Mouse (Mus musculus) thymus, postnatal 36 days (tissue): ENCODE measurements around the gene Tnpo3.

Source experiments
- DNase-seq, 2 experiments: peaks; one replicate each; pipeline ENCODE4 v3.0.0; 2022; ENCODE audit warnings: mixed read lengths in 2 of 2

Tnpo3 gene

DNA sequence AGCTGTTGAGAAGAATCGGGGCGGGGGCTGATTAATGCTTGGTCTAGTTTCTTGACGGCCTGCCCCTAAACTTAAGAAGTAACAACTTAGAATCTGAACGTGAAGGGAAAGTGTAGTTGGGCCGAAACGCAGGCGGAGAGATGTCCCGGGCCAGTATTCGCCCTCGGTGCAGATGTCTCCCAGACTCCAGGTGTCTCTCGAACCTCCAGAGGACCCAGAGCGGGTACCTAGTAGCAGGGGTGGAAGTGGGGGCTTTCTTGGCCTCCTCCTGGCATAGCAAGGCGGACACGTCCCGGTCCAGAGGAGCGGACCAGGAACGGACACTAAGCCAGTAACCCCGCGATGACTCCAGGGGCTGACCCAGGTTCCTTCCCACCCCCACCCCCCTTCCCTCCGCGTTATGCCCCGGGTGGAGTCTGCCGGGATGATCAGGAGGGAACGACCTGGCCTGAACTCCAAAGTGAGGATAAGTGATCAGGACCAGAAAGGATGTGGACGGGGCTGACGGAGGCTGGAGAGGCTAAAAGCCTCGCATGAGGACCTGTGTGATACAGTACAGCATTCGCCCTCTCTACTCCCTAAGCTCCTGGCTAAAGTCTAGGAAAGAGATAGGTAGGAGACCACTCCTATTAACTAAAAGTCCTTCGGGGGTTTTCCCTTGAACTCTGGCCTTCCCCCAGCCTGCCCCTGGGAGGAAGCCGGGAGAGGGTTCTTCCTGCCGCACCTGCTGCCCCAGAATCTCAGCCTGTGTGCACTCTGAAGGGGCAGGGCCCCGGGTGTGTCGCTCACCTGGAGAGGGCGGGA lies 82.1 kb downstream of the Tnpo3 start:
- DNase-seq: no peak

DNA sequence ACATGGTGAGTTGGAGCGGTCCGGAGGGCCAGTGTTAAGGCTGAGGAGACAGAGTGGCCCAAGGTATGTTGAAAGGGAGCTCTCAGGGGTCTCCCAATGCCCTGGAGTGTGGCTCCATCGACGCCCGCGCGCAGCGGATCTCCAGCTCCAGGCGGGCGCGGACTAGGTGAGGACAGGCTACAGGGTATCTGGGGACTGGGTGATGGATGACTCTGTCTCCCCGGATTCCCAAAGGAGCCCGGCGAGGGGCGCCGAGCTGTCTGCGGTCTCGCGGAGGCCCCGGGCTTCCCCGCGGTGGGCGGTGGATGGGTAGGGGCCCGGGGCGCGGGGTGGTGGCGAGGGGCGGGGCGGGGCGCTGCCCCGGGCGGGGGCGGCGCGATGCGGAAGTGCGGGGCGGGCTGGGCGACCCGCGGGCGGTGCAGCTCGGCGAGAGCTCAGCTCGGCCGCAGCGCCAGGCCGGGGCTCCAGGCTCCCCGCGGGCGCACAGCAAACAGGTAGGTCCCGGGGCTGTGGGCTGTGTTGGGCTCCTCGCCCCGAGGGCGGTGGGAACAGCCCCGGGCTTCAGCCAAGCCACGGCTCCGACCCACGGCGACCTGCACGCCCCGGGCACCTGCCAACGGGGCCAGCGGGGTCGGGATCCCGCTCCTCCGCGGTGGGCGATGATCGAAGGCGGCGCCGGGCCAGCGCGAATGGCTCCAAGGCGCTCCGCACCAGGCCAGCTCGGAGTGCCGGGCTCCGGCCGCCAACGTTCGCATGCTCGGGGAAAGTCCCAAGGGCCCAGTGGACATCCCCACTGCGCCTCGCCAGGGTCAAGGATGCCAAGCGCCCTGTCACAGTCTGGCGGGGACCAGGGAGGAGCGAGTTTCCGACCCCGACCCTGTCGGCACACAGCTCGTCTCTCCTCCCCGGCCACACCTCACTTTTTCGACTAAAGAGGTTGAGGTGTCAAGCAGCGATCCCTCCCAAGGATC lies 83.1 kb downstream of the Tnpo3 start, which contains the start of gene Irf5:
Gene Irf5, plus strand, starts transcription at position 345 of the 971 bp plus-strand sequence.
- DNase-seq: peak; percentile 44 to 51

DNA sequence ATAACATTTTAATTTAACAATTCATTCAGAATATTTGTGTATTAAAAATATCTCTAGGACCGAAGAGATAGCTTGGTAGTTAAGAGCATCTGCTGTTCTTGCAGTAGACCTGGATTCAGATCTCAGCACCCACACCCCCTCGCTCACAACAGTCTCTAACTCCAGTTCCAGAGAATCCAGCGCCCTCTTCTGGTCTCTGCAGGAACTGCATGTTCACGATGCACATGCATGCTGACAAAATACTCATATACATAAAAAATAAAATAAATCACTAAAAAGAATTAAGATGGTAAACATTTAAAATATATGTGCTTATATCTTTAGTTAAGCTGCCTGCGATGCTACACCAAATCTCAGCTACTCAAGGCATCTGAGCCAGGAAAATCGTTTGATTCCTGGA lies 84.4 kb downstream of the Tnpo3 start:
- peak in 1 of 2 experiments; percentile 27 for DNase-seq

DNA sequence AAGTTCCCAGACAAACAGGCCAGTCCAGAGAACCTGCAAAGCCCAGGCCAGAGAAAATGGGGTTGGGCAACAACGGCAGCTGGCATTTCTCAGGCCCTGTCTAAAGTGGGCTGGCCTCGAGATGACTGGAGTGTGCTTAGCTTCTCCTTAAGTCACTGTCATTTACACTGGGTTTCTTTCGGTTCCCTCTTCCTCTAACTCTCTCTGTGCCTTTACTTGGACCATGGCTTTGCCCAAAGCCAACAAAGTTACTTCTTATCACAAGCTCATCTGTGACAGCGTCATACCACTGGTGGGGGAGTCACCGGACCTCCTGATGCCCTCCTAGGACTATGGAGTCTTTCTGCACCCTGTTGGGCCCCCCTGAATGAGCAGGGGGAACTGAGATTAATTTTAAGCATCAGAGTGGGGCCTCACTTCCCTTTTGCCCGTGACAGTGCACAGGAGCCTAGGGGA lies 85.6 kb downstream of the Tnpo3 start:
- no peak for DNase-seq

DNA sequence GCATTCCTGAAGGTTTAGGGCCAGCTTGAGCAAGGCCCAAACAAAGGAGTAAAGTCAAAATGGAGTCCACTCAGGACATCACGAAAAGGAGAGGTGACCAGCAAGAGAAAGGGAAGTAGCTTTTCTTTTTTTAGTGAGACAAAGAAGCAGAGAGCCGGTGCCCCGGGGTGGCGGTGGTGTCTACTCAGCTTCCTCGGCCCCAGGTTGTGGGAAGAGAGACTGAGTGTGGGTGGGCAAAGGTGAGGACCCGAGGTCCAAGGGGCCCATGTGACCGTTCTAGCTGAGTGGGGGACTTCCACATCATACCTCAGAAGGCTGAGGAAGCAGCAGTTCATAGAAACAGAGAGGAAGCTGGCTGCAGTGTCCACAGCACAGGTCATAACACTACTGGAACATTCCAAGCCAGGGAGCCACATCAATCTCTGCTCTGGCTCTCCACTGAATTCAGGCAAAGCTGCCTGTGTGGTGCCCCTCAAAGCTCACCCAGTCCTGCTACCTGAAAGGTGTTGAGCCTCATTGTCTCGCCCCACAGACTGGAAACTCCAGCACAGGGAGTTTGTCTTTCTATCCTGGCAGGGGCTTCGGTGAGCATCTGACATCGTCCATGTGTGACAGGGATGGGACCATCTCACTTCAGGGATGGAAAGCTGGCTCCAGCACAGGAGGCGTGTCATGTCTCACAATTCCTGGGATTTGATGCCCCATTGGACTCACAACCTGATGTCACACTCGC lies 86.2 kb downstream of the Tnpo3 start:
- DNase-seq: no peak

- DNase-seq: no peak
Observed at GRCm38 (mm10) chr6:29522626-29523300, 86.9 kb downstream of the Tnpo3 start.

DNA sequence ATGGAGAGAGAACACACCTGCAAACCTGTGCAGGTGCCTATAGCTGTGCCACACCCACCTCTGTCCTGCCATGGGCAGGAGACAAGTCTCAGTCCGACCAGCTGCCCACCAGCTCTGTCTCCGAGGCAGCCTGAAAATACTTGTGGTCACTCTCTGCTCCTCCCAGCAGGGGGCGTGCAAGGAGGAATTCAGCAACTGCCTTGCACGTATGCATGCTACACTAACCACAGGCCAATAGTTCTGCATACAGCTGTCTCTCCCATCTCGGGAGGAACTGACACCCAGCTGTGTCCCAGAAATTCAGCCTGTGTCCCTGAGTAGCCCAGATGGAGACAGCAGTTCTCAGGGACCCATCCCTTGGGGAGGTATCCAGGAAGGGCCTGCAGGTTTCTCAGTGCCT lies 92.5 kb downstream of the Tnpo3 start:
- DNase-seq: peak; percentile 64 to 67

DNA sequence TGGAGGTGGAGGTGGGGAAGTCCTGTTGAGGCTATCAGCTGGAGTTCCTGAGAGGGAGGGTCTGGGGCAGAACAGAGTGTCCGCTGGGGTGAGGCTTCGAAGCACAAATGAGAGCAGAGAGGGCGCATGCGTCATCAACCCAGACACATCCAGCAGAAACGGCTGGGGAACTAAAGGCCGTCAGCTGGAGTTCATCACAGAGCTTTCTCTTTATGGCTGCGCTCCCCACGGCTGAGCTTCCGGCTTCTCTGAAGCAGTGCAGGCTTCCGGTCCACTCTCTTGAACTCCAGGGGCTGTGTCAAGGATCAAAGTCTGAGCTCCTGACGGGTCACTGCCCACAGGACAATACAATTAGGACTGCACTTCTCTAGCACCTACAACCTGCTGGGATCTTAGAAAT lies 96.4 kb downstream of the Tnpo3 start:
- peak in 1 of 2 experiments; percentile 34 for DNase-seq

DNA sequence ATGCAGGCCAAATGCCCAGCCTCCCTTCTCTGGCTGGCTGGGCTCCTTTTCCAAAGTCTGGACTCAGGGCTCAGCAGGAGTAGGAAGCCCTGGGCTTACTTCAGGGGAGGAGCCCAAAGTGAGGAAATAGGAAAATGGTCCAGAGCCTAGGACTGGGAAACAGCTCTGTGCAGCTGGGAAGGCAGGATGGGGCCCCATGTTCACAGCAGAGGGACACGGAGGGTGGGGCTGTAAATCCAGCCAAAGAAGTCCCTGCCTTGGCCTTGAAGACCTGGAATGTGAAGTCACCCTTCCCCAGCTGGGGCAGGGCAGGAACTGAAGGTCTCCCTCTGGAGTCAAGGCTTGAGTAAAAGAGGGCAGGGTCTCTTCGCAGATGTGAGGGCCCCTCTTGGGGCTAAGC lies 100.6 kb downstream of the Tnpo3 start:
- DNase-seq: no peak

DNA sequence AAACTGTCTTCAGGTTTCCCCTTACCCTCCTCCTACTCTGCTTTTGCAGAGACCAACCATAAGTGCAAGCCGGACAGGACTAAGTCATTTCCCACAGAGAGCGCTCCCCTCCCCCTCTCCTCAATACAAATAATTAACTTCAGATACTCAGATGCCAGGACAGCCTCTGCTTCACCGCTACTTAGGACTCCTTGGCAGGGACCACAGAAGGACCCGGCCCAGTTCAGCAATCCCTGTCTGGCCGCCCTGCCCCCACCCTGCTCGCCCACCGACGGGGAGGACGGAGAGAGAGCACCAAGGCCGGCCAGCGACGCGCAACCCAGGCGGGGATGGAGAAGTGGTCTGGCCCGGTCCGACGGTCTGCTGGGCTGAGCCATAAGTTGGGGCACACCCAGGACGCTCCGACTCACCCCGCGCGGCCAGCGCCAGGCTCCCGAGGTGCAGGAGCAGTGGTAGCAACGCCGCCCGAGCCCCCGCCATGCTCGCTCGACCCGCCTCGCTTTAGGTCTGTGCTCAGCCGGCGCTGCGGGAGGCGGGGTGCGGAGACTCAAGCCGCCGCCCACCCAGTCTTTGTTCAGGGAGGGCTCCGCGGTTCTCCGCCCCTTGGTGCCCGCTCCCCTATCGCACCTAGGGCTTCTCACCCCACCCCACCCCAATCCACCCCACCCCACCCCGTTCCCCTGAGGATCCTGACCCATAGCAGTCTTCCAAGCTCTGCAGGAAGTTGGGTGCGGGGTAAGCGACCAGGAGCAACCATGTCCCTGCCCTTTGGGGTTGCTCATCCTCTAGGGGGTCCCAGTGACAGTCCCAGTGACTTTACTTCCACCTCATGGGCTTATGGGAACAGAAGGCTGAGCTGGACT lies 102.0 kb downstream of the Tnpo3 start, which contains the start of gene Kcp:
Gene Kcp, minus strand, starts transcription at position 506 of the 863 bp plus-strand sequence.
- DNase-seq: no peak

- DNase-seq: no peak
Observed at GRCm38 (mm10) chr6:29506834-29507233, 102.9 kb downstream of the Tnpo3 start.

DNA sequence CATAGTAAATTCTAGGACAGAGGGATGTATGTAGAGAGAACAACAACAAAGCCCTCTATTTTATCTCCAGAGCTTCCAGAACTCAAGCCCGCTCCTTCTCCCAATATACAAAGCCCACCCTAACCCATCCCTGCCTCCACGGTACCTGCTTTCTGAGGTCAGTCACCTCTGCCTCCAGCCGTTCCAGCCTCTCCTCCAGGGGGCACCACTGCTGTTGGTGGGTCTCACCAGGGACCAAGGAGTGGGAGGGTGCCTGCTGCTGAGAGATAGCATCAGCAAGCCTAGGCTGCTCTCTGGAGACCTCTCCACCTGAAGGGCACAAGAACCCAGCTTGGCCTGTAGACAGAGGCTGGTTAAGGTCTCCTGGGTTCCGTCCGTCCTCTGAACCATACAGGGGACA lies 104.2 kb downstream of the Tnpo3 start:
- peak in 1 of 2 experiments; percentile 13 for DNase-seq

DNA sequence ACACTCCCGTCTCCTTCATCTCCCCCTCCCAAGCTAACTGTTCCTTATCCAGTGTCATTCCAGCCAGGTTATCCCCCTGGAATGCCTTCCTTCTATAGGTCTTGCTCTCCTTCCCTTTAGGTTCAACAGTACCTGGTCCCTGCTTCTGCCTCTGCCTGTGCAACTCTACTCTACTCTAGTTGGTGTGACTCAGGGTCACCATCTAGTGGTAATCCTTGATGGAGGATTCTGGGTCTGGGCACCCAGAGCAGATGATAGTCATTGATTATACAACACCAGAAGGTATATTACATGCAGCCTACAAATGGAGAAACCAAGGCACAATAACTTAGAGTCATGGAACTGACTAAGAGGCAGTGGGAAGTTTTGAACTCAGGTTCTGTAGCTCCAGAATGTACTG lies 108.1 kb downstream of the Tnpo3 start:
- no peak for DNase-seq

DNA sequence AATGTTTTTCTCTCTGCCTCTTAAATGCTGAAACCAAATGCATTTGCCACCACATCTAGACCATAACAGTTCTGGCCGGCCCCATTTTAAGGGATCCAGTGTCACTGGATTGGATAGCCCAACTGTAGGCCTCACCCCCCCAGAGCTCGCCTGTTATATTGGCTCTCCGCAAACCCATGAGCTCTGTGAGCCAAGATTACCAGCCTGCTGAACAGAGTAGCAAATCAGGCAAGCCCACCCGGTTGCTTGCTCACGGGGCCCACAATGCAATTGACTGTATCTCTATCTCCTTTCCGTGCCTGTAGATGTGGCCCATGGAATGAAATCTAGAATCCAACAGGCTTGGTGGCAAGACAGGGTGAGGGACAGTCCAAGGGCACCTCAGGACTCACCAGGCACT lies 108.9 kb downstream of the Tnpo3 start:
- DNase-seq: no peak

- no peak for DNase-seq
Observed at GRCm38 (mm10) chr6:29500177-29500576, 109.5 kb downstream of the Tnpo3 start.

GRCm38 (mm10) chr6:29497791-29498190 lies 111.9 kb downstream of the Tnpo3 start:
- no peak for DNase-seq

DNA sequence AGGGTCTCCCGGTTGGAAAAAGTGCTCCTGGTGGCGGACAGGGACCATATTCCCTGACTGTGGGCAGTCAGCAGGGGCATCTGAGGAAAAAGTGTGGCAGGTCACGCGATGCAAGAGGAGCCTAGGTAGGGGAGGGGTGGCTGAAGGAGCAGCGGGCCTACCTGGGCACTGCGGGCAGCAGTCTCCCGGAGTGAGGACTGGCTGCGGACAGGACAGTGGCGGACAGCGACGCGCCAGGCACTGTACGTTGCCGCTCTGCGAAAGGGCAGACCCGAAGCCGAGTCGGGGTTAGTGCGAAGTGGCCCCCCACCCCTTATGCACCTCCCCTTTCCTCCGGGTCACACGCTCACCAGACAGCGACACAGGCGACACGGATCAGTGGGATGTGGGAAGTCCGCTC lies 113.4 kb downstream of the Tnpo3 start:
- DNase-seq: no peak

DNA sequence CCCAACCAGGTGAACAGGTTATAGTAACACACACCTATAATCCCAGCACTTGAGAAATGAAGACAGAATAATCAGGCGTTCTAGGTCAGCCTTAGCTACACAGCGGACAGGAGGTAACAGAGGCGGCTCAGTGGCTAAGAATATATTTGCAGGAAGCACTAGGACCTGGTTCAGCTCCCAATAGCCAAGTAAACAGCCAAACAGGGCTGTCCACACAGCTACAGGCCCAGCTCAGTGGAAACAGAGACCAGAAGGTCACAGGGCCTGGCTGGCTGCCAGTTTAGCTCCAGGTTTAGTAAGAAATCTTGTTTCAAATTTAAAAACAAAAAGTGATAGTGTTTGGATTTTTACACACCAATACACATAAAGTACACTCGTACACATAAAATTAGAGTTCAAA lies 115.6 kb downstream of the Tnpo3 start:
- DNase-seq: no peak
